Mouse (Mus musculus) hematopoietic stem cell, adult 5-6 weeks (primary cell): ENCODE measurements around the gene Rars. TPM values are rescaled to one million over a fixed set of nuclear protein-coding genes. Genes with fewer than 3 reads are reported as not detected.

Source experiments
- ATAC-seq, 2 experiments: fragments of 125-278 bp in 1 of 2; replicated peaks in 1 of 2; 2 replicates each; pipeline ENCODE4 v1.8.0; 2016 to 2017; ENCODE audit warnings: inconsistent platforms in 2 of 2, mild to moderate bottlenecking in 2 of 2, moderate number of reproducible peaks in 2 of 2, low read depth in 1 of 2, moderate TSS enrichment in 1 of 2; ENCODE audit not compliant: low FRiP score in 2 of 2, poor library complexity in 2 of 2, severe bottlenecking in 2 of 2, insufficient read depth in 1 of 2, low TSS enrichment in 1 of 2
- total RNA-seq: library from RNA; stranded (forward); fragments of 172-1452, 232-1000 nt; gene quantifications from 2 replicates; pipeline ENCODE4 v1.2.3, GENCODE M21; 2017

Gene Rars
- total RNA-seq, 1 experiment from 2014 or later, result 97.1 TPM

- no peak for ATAC-seq
Observed at GRCm38 (mm10) chr11:35784002-35784401, 50.3 kb downstream of the Rars start.

- no peak for ATAC-seq
Observed at GRCm38 (mm10) chr11:35783038-35783437, 51.3 kb downstream of the Rars start.

DNA sequence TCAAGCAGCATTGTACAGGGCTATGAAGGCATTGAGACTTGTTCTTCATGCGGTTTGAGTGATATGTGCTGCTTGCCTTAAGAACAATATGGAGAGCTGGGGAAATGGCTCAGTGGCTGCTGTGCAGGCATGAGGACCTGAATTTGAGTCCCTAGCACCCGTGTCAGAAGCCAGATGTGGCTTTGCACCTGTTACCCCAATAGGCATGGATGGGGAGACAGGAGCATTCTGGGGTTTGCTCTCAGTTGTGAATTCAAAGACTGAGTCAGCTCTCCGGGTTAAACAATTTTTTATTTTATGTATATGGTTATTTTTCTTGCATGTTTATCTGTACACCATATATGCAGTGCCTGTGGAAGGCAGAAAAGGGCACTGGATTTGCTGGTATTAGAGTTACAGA lies 51.9 kb downstream of the Rars start:
- no peak for ATAC-seq

DNA sequence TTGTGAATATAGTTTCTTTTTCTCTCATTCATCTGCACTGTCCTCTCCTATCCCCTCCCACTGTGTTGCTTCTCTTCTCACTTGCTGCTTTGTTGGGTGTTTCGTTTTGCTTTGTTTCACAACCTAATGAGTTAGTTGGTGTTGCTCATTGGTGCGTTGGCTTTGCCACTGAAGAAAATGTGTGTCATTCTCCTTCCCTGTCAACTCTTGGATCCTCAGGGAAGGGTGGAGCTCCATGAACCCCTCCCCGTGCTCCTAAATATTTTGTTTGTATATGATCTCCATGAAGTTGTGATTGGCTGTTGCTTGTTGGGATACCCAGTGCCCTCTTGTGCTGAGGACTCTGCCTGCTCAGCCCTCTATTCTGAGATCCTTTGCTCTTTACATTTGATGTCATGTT lies 54.0 kb downstream of the Rars start:
- ATAC-seq, result no peak

- ATAC-seq, result no peak
Observed at GRCm38 (mm10) chr11:35776452-35776851, 57.9 kb downstream of the Rars start.

GRCm38 (mm10) chr11:35775606-35776005 lies 58.7 kb downstream of the Rars start:
- ATAC-seq, result no peak

- no peak for ATAC-seq
Observed at GRCm38 (mm10) chr11:35770741-35771504, 63.4 kb downstream of the Rars start.

DNA sequence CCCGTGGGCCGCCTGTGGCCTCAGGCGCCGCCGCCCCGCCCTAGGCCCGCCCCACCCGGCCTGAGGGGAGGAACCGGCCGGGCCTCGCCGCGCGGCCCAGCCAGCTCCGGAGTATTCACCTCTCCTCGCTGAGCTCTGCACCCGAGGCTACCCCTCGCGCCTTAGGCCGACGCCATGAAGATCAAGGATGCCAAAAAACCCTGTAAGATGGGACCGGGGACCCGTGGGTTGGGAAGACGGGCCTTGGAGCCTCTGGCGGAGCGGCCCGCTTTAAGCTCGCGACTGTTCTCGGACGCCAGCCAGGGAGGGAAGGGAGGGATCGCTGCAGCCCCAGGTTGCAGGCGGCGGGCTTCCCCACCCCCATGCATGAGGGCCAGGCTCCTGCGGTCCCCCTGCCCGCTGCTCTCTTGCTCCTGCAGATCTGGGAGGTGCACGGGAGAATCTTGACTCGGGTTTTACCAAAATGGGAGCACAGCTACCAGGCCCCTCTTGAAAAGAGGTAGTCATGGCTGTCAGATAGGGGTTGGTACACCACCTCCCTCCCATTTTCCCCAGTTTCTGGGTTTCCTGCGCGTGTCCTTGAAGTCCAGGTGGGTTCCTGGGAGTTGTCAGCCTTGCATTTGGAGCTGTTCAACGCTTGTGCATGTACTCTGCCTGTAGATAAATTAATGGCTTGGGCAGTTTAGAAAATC lies 64.4 kb downstream of the Rars start:
- ATAC-seq, result peak; percentile 44 to 57

- peak; percentile 99 for ATAC-seq
Observed at GRCm38 (mm10) chr11:35769188-35769745, 65.0 kb downstream of the Rars start, which contains the start of gene Pank3. Gene Pank3 (plus strand): TSS chr11:35769484.

DNA sequence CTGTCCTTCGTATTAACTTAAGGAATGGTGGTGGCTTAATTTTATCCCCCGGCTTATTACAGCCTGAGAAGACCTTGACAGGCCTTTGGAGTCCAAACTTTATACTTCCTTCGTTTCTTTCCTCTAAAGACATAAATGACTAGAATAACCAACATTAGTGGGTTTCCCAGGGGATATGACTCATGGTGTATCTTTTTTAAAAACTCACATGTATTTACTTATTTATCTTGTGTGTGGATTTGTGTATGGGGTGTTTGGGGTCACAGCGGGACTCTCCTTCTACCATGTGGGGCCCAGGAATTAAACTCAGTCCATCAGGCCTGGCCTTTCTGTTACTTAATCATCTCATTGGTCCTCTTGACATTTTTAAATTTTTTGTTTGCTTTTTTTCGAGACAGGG lies 67.5 kb downstream of the Rars start:
- no peak for ATAC-seq

GRCm38 (mm10) chr11:35760627-35761003 lies 73.7 kb downstream of the Rars start:
- ATAC-seq, result no peak

DNA sequence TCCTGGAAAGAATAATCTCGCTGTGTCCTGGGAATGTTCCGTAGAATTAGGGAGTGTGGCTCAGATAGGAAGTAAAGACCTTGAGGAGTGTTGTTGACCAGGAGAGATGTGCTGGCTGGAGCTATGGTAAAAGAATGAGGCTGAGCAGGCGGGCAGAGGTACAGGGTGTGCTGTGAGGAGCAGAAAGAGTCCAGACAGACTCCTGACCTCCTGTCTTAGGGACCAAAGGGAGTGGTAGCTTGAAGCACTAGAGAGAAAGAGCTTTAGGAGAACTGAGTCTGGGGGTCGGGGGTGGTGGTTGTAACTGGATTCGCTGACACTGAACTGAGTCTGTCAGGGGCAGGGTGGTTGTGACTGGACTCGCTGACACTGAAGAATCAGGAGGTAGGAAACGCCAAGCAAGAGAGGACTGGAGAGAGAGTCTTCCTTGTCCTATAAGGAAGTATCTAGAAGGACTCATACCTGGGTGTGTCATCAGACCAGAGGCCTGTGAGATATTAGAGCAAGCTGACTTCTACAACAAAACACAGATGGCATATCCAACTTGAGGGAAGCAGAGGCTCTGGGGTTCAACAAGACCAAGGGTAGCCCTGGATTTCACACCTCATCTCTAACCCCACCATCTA lies 74.2 kb downstream of the Rars start:
- no peak for ATAC-seq

Other genes starting within 250 kb of the Rars start
- 45.0 and 46.2 TPM in 2 replicates for gene Pank3, start 65.0 kb downstream of the Rars start, total RNA-seq
- 0.15 TPM in 1 of 2 replicates, not detected in the other for gene Fbll1, start 35.6 kb downstream of the Rars start, total RNA-seq
- 0.05 and 0.25 TPM in 2 replicates for gene Wwc1, start 146.0 kb upstream of the Rars start, total RNA-seq